Mouse (Mus musculus): ENCODE data around the gene Cdt1. TPM values are rescaled to one million over a fixed set of nuclear protein-coding genes. Genes with fewer than 3 reads are reported as not detected.

Gene Cdt1
- total RNA-seq, 2 experiments from 2014 or later: 14.7 to 17.1 TPM

GRCm38 (mm10) chr8:122610612-122611277 lies 42.9 kb downstream of the Cdt1 start:
- DNase-seq (ENCODE audit: low spot score in 2 of 2): no peak

DNA sequence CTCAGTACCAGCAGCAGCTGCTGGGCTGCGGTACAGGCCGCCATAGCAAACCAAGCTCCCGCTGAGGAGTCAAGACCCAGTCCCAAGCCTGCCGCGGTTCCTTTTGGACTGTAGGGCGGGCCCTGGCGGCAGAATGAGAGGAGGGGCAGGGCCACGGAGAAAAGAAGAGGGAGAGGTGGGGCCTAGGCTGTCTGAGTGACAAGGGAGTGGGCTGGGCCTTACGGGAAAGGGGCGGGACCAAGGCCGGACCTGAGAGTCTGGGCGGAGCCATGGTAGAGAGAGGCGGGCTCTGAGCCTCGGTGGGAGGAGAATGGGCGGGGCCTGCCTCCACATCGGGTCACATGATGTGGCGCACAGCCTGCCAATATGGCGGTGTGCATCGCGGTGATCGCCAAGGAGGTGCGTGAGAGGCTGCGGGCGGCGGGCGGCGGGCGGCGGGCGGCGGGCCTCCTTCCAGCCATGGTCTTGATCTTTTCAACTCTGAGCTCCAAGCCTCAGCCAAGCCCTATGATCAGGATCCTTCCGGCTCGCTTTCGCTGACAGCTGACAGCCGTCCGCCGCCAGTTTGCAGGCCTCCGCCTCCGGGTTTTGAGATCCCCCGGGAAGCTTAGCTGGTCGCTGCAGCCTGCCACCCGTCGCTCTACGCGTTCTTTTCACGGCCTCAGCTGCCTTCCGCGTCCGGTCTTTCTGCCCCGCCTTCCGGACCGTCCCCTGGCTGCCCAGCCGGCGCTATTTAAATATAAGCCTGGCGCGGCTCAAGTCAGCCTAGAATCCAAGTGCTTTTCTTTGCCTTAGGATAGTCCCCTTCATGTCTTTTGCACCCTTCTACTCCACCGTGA lies 43.7 kb downstream of the Cdt1 start, which contains the start of the genes Galns and Trappc2l:
Gene Galns (minus strand): TSS at position 169 of the 839 bp plus-strand sequence.
Gene Trappc2l (plus strand): TSS at position 346 of the 839 bp plus-strand sequence.
- DNase-seq (ENCODE audit: low spot score in 2 of 2): peak; percentile 87 to 94

DNA sequence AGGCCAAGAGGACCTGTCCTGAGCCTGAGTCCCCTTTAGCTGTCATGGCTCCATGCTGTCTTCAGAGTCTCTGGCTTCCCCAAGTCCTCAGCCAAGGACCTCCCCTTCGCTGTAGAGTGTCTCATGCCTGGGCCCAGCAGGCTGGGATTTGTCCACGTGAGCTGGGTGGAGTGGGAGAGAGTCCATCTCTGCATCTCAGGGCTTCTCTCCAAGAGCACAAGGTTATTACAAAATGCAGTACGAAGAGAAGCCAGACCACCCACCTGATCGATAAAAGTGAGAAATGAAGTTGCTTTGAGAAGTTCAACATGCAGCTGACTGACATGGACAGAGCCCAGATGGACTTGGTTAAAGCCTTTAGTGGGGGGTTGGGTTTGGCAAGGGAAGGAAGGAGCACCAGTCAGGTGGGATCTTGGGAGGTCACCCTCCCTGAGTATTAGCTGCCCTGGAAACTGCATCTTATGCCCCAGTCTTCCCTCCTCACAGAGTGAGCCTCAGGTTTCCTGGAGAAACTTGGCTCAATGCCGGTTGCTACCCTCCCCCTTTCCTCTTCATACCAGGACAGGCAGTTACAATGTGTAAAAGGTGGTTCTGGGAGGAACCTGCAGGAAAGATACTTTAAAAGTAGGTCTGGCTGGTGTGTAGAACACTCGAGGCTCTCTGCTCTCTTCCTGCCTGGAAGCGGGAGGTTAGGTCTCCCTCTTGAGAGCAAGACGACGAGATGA lies 48.5 kb downstream of the Cdt1 start:
- DNase-seq (ENCODE audit: low spot score in 2 of 2): no peak

- peak; percentile 59 to 81 for DNase-seq (ENCODE audit: low spot score in 2 of 2)
These were observed 50.2 kb downstream of the Cdt1 start for GRCm38 (mm10) chr8:122617947-122618546.

DNA sequence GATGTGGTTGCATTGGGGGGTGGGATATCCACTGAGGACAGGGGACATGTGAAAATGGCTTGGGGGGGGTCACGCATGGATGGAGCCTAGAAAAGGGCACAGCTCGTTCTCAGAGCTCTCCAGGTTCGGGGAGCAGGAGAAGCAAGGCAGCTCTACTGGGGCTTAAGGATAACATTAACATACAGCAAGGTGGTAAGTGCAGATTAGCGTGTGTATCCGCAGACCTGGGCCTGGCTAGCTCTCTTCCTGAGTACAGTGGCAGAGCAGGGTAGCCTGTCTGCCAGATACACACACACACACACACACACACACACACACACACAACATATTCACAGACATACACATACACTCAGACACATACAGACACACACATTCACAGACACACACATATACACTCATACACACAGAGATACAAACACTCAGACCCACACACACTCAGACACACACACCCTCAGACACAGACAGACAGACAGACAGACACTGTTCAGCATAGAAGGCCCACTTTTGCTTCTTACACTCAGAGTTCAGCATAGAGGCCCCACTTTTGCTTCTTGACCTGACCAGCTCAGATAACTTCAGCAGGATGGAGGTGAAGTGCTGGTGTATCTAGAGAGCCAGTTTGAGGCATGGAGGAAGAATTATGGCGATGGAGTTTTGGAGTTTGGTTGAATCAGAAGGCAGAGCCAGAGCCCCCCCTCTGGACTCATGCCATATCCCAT lies 51.0 kb downstream of the Cdt1 start:
- DNase-seq (ENCODE audit: low spot score in 2 of 2): no peak

DNA sequence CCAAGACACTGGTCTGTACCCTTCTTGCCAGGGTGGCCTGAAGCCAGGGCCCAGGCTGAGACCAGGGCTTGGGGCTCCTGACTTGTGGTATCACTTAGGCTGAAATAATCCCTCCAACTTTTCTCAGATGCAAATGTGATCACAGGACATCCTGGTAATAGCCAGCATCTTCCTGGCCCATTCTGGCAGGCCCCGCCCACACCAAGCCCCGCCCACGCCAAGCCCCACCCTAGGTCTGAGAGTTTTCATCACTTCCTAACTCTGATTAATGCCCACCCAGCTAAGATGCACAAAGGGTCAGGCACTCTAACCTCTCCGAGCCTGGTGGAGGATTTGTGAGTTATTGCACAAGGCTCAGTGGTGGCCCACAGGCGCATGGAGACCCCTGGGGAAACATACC lies 52.6 kb downstream of the Cdt1 start:
- no peak for DNase-seq (ENCODE audit: low spot score in 2 of 2)

DNA sequence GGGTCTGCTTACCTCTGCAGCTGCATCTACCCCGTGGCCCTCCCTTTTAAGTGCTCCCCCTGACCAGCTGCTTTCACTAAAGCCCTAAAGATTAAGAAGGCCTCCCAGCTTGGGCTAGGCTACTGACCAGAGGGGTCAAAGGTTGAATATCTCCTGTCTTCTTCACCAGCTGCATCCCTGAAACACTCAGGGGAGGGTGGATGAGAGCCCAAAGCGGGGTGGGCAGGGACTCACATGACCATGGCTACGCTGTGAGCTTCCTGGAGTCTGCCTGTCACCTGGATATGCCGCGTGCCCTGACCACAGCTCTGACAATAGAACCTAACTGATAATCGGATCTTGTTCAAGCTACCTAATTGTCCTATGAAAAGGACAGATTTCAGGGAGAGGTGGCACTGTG lies 54.9 kb downstream of the Cdt1 start, which contains the start of gene Pabpn1l:
Gene Pabpn1l (minus strand): TSS at position 13 of the 400 bp plus-strand sequence.
- no peak for DNase-seq (ENCODE audit: low spot score in 2 of 2)

Small RNA genes lying within 50 kb of the gene (microRNA-seq; reads per million reads assigned to microRNA genes)
- gene Mir6396: not detected

Other genes starting within 250 kb of the Cdt1 start
- not detected for gene Trhr2, start 207.3 kb upstream of the Cdt1 start, total RNA-seq (2021)
- gene Zc3h18, start 191.4 kb upstream of the Cdt1 start, total RNA-seq (2021): 10 to 100 TPM; 37.2 to 42.8 TPM
- not detected for gene Il17c, start 146.0 kb upstream of the Cdt1 start, total RNA-seq (2021)
- gene Cyba, start 135.1 kb upstream of the Cdt1 start, total RNA-seq (2021): 10 to 100 TPM; 51.7 to 64.2 TPM
- 10 to 100 TPM; 14.7 to 18.4 TPM for gene Mvd, start 124.6 kb upstream of the Cdt1 start, total RNA-seq (2021)
- gene Snai3, start 107.3 kb upstream of the Cdt1 start, total RNA-seq (2021): 1 to 10 TPM; 4.9 to 7.7 TPM
- gene Rnf166, start 92.0 kb upstream of the Cdt1 start, total RNA-seq (2021): 10 to 100 TPM; 36.9 to 40.1 TPM
- 10 to 100 TPM; 18.3 to 18.9 TPM for gene Ctu2, start 91.9 kb upstream of the Cdt1 start, total RNA-seq (2021)
- gene Piezo1, start 16.7 kb upstream of the Cdt1 start, total RNA-seq (2021): 10 to 100 TPM; 51.5 to 54.6 TPM
- gene Aprt, start 8.9 kb downstream of the Cdt1 start, total RNA-seq (2021): 10 to 100 TPM; 37.0 to 40.0 TPM
- 10 to 100 TPM in 1 of 2 experiments, 1 to 10 TPM in 1; 9.7 to 10.3 TPM for gene Galns, start 43.4 kb downstream of the Cdt1 start, total RNA-seq (2021)
- gene Trappc2l, start 43.6 kb downstream of the Cdt1 start, total RNA-seq (2021): 10 to 100 TPM; 45.6 to 49.6 TPM
- not detected for gene Pabpn1l, start 54.7 kb downstream of the Cdt1 start, total RNA-seq (2021)
- gene Cbfa2t3, start 131.1 kb downstream of the Cdt1 start, total RNA-seq (2021): 10 to 100 TPM; 18.9 TPM
- 10 to 100 TPM; 15.4 to 18.8 TPM for gene Acsf3, start 207.5 kb downstream of the Cdt1 start, total RNA-seq (2021)

All from gastrocnemius, postnatal 4 days (tissue).